Mouse (Mus musculus): Measurements from ENCODE around the gene Zfhx3.

Zfhx3 gene

DNA sequence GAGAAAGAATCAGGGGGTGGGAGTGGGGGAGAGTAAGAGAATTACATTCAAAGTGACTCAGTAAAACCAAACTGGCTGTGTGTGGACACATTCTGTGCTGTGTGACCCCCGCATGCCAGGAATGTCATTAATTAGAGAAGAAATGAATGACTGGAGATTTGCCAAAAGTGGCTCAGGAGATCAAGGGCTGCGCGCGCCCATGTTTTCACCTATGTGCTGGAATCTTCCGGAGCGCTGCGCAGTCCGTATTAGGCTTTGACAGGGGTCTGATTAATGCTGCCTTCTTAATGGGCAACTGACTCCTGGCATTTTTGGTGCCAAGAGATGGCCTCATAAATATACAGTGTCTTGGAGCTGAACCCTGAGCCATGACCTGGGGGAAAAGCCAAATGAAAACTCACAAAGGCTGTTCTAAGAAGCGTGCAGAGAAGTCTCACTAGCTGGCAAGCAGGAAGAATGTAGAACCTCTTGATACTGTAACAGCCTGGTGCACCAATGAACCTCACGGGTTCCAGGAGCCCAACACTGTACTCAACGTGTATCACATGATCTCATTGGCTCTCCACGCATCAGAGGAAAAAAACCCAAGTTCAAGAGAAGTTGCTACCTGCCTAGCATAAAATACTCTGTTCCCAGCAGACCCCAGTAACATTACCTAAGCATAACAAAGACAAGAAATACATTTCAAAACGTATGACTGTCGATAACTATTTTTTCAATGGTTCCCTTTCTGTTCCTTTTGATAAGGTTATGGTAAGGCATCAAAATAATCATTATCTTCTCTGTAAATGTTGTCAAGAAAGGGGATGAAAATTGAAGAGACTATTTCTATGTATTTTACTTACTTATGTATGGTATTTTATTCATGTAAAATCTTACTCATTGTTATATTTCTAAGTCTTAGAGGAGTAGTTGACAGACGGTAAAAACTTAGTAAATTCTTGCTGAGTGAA, 1057.1 kb downstream of the Zfhx3 start:
- no peak for DNase-seq (ENCODE audit: low spot score)

DNA sequence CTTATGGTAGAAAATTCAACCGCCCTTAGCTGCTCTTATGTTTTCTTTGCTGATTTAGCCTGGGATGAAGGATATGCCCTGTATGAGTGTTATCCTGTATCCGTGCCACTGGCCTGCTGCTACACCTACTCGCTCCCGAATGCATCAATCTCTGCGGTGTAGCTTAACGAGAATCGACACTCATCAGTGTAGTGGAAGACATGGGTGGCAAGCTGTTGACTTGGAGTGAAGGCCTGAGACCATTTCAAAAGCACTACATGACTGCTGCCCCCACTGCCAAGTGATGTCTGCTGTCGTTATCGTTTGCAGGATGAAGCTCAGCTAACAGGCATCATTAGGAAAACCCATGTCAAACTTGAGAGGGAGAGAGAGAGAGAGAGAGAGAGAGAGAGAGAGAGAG, 1058.6 kb downstream of the Zfhx3 start:
- no peak for DNase-seq (ENCODE audit: low spot score)

DNA sequence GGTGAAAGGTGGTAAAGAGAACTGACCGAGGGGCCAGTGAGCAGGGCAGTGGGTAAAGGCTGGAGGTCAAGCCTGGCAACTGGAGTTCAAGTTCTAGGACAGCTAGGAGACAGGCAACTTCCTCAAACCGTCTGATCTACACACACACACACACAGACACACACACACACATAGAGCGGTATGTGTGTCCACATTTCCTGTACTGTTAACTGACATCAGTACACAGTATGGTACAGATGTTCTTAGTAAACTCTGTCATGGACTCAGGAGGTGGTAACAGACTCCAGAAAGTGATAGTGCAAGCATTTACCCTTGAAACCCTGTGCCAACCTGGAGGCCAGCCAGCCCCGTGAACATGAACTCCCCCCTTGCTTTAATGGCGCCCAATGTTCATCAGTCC, 1059.5 kb downstream of the Zfhx3 start:
- DNase-seq (ENCODE audit: low spot score): no peak

DNA sequence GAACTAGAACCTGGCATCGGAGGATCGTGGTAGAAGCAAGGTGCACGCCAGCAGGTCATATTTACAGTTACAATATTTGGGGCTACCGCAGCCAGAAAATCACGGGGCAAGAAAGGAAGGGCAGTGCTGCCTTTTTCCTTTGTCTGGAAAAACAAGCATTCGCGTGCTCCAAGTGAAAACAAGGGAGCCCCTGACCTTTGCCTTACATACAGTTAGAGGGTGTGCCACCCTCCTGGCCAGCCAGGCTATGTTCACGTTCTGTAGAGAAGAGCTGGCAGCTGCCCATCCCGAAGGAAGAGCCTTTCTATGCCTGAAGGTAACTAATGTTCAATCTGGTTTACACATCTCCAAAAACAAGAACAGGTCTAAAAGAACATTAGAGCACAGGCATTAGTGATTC, 1064.5 kb downstream of the Zfhx3 start:
- DNase-seq (ENCODE audit: low spot score): no peak

Measured in lung, postnatal 25 days (tissue).